Mouse (Mus musculus) forebrain, embryonic 10.5 days (tissue): ENCODE data around the gene Pramef12. TPM values are rescaled to one million over a fixed set of nuclear protein-coding genes. Genes with fewer than 3 reads are reported as not detected.

Experiments used
- DNase-seq: peaks from one replicate; pipeline ENCODE4 v3.0.0-alpha.2; 2017; ENCODE audit warnings: low spot score; ENCODE audit errors: extremely low spot score
- H3K27ac ChIP-seq: fragments of 300-500 bp; sonication (generic); 2 replicates; pipeline ENCODE4 v1.5.1; 2016; ENCODE audit warnings: mild to moderate bottlenecking
- H3K27me3 ChIP-seq: fragments of 300-500 bp; sonication (generic); 2 replicates; pipeline ENCODE4 v1.6.1; 2016; ENCODE audit warnings: mild to moderate bottlenecking; ENCODE audit not compliant: poor library complexity, severe bottlenecking
- H3K36me3 ChIP-seq: fragments of 300-500 bp; sonication (generic); replicated peaks from 2 replicates; pipeline ENCODE4 v1.6.1; 2016; ENCODE audit warnings: mild to moderate bottlenecking, moderate library complexity
- H3K4me1 ChIP-seq: fragments of 300-500 bp; sonication (generic); 2 replicates; pipeline ENCODE4 v1.6.1; 2016
- H3K4me3 ChIP-seq: fragments of 300-500 bp; sonication (generic); 2 replicates; pipeline ENCODE4 v1.5.1; 2016; ENCODE audit warnings: mild to moderate bottlenecking, moderate library complexity
- H3K9me3 ChIP-seq: fragments of 300-500 bp; sonication (generic); 2 replicates; pipeline ENCODE4 v1.6.1; 2016; ENCODE audit warnings: mild to moderate bottlenecking, moderate library complexity
- WGBS: fragments of 180-500 bp; shearing (Covaris S2); methylation state at CpG from one replicate; pipeline ENCODE4 v1.1.7; 2016; 5-methylcytosine and 5-hydroxymethylcytosine counted together
- polyA plus RNA-seq: library from polyadenylated mRNA; unstranded; fragments of >200 nt; fragmentation: Nextera tagmentation; extraction: Ambion mirVana; gene quantifications from 2 replicates; pipeline ENCODE4 v1.2.1, GENCODE M21; 2016

Pramef12 gene
- polyA plus RNA-seq = not detected in 2 replicates

- no peak for DNase-seq
- Histone ChIP-seq H3K9me3 (peaks cover 21% of the 10 kb centered on the region; the same call in 1 of the 2 replicates), H3K36me3 (no peaks in the 10 kb centered on the region), H3K27me3 (no peaks in the 10 kb centered on the region), H3K4me1 (peaks cover 7% of the 10 kb centered on the region), H3K27ac (no peak within 1 kb of the TSS), H3K4me3 (no peak within 1 kb of the TSS)
- 87% methylated on average over 9 of the region's 9 CpGs for WGBS
Measured at GRCm38 (mm10) chr4:144408290-144408689, at the start of gene Pramef12. Gene Pramef12, minus strand, starts transcription at chr4:144408464.

GRCm38 (mm10) chr4:144453217-144453616 lies 45.0 kb upstream of the Pramef12 start, which contains the start of gene Gm9944:
Gene Gm9944, minus strand, starts transcription at chr4:144453317.
- no peaks in the 10 kb centered on the region for H3K36me3 ChIP-seq
- no peak for DNase-seq
- 83% methylated on average over 2 of the region's 2 CpGs for whole genome bisulfite sequencing
- H3K9me3 ChIP-seq = peaks cover 43% of the 10 kb centered on the region
- H3K27ac ChIP-seq = no peak within 1 kb of the TSS
- no peaks in the 10 kb centered on the region for H3K4me1 ChIP-seq
- no peaks in the 10 kb centered on the region for H3K27me3 ChIP-seq
- H3K4me3 ChIP-seq = no peak within 1 kb of the TSS

GRCm38 (mm10) chr4:144448546-144448945 lies 40.3 kb upstream of the Pramef12 start:
- Histone ChIP-seq H3K36me3 (no peaks in the 10 kb centered on the region), H3K4me1 (no peaks in the 10 kb centered on the region), H3K9me3 (peaks cover 16% of the 10 kb centered on the region), H3K4me3 (no peak overlapping the region), H3K27me3 (no peaks in the 10 kb centered on the region), H3K27ac (no peak overlapping the region)
- DNase-seq = no peak
- WGBS = 80% methylated on average over 2 of the region's 2 CpGs

- peaks cover 24% of the 10 kb centered on the region; the same call in 1 of the 2 replicates for H3K9me3 ChIP-seq
- no peak overlapping the region for H3K4me3 ChIP-seq
- DNase-seq = no peak
- no peaks in the 10 kb centered on the region for H3K27me3 ChIP-seq
- 90% methylated on average over 1 of the region's 1 CpGs for WGBS
- no peaks in the 10 kb centered on the region for H3K4me1 ChIP-seq
- H3K27ac ChIP-seq = no peak overlapping the region
- H3K36me3 ChIP-seq = no peaks in the 10 kb centered on the region
Measured at GRCm38 (mm10) chr4:144441582-144441981, 33.3 kb upstream of the Pramef12 start.

GRCm38 (mm10) chr4:144441095-144441494 lies 32.8 kb upstream of the Pramef12 start:
- H3K27me3 ChIP-seq = no peaks in the 10 kb centered on the region

GRCm38 (mm10) chr4:144438672-144439071 lies 30.4 kb upstream of the Pramef12 start, which contains the start of gene 1700012P22Rik:
Gene 1700012P22Rik, minus strand, starts transcription at chr4:144438772.
- DNase-seq = no peak
- no peaks in the 10 kb centered on the region for H3K36me3 ChIP-seq
- no peaks in the 10 kb centered on the region for H3K27me3 ChIP-seq
- no peak within 1 kb of the TSS for H3K27ac ChIP-seq
- peaks cover 19% of the 10 kb centered on the region; the same call in 1 of the 2 replicates for H3K9me3 ChIP-seq
- H3K4me1 ChIP-seq = no peaks in the 10 kb centered on the region
- no peak within 1 kb of the TSS for H3K4me3 ChIP-seq

More at GRCm38 (mm10) chr4:144441095-144441494, 32.8 kb upstream of the Pramef12 start:
- H3K4me1 ChIP-seq = no peaks in the 10 kb centered on the region
- 80% methylated on average over 4 of the region's 4 CpGs for WGBS
- no peak overlapping the region for H3K4me3 ChIP-seq
- no peaks in the 10 kb centered on the region for H3K36me3 ChIP-seq
- peaks cover 24% of the 10 kb centered on the region; the same call in 1 of the 2 replicates for H3K9me3 ChIP-seq
- no peak overlapping the region for H3K27ac ChIP-seq
- no peak for DNase-seq

- 94% methylated on average over 5 of the region's 5 CpGs for WGBS
- Histone ChIP-seq H3K27ac (no peak overlapping the region), H3K4me1 (no peaks in the 10 kb centered on the region), H3K36me3 (no peaks in the 10 kb centered on the region), H3K4me3 (no peak overlapping the region), H3K9me3 (peaks cover 11% of the 10 kb centered on the region; the same call in 1 of the 2 replicates), H3K27me3 (no peaks in the 10 kb centered on the region)
- DNase-seq = no peak
Measured at GRCm38 (mm10) chr4:144433216-144433615, 25.0 kb upstream of the Pramef12 start.

- Histone ChIP-seq H3K27ac (no peak overlapping the region), H3K36me3 (no peaks in the 10 kb centered on the region), H3K27me3 (no peaks in the 10 kb centered on the region), H3K4me1 (no peaks in the 10 kb centered on the region), H3K4me3 (no peak overlapping the region), H3K9me3 (peaks cover 11% of the 10 kb centered on the region; the same call in 1 of the 2 replicates)
- DNase-seq = no peak
- WGBS = 90% methylated on average over 2 of the region's 2 CpGs
Measured at GRCm38 (mm10) chr4:144430723-144431122, 22.5 kb upstream of the Pramef12 start.

GRCm38 (mm10) chr4:144428868-144429267 lies 20.6 kb upstream of the Pramef12 start:
- H3K27ac ChIP-seq = no peak overlapping the region
- WGBS = 26% methylated on average over 3 of the region's 3 CpGs
- H3K27me3 ChIP-seq = no peaks in the 10 kb centered on the region
- H3K9me3 ChIP-seq = peaks cover 11% of the 10 kb centered on the region; the same call in 1 of the 2 replicates
- no peak for DNase-seq
- no peak overlapping the region for H3K4me3 ChIP-seq
- H3K36me3 ChIP-seq = no peaks in the 10 kb centered on the region
- H3K4me1 ChIP-seq = no peaks in the 10 kb centered on the region

GRCm38 (mm10) chr4:144424590-144424989 lies 16.3 kb upstream of the Pramef12 start:
- H3K4me1 ChIP-seq = no peaks in the 10 kb centered on the region
- H3K27ac ChIP-seq = no peak overlapping the region
- no peaks in the 10 kb centered on the region for H3K27me3 ChIP-seq
- 81% methylated on average over 5 of the region's 5 CpGs for WGBS
- no peak overlapping the region for H3K4me3 ChIP-seq
- no peaks in the 10 kb centered on the region for H3K36me3 ChIP-seq
- no peak for DNase-seq
- peaks cover 7% of the 10 kb centered on the region; the same call in 1 of the 2 replicates for H3K9me3 ChIP-seq

GRCm38 (mm10) chr4:144420644-144421043 lies 12.4 kb upstream of the Pramef12 start:
- no peaks in the 10 kb centered on the region for H3K36me3 ChIP-seq
- no peaks in the 10 kb centered on the region for H3K27me3 ChIP-seq
- no peaks in the 10 kb centered on the region for H3K4me1 ChIP-seq
- no peak overlapping the region for H3K27ac ChIP-seq
- no peak overlapping the region for H3K4me3 ChIP-seq
- H3K9me3 ChIP-seq = peaks cover 16% of the 10 kb centered on the region; the same call in 1 of the 2 replicates
- DNase-seq = no peak

GRCm38 (mm10) chr4:144406261-144406660 lies 2.0 kb downstream of the Pramef12 start:
- WGBS = 47% methylated on average over 3 of the region's 3 CpGs
- peaks cover 21% of the 10 kb centered on the region; the same call in 1 of the 2 replicates for H3K9me3 ChIP-seq
- no peaks in the 10 kb centered on the region for H3K36me3 ChIP-seq
- no peak for DNase-seq
- no peak overlapping the region for H3K27ac ChIP-seq
- peaks cover 7% of the 10 kb centered on the region for H3K4me1 ChIP-seq
- H3K4me3 ChIP-seq = no peak overlapping the region
- H3K27me3 ChIP-seq = no peaks in the 10 kb centered on the region

GRCm38 (mm10) chr4:144404456-144405086 lies 3.7 kb downstream of the Pramef12 start:
- Histone ChIP-seq H3K4me1 (peaks cover 7% of the 10 kb centered on the region), H3K4me3 (peak overlapping the region; percentile 40), H3K27ac (peak overlapping the region; percentile 54; the same call in 1 of the 2 replicates), H3K36me3 (no peaks in the 10 kb centered on the region), H3K27me3 (no peaks in the 10 kb centered on the region), H3K9me3 (peaks cover 14% of the 10 kb centered on the region; the same call in 1 of the 2 replicates)
- DNase-seq = peak; percentile 21
- 7% methylated on average over 17 of the region's 17 CpGs for WGBS
